Mouse (Mus musculus): Measurements from ENCODE around the gene Lcmt2. TPM values are rescaled to one million over a fixed set of nuclear protein-coding genes. Genes with fewer than 3 reads are reported as not detected.

Gene Lcmt2
- polyA plus RNA-seq, 1 experiment from 2014 or later = 14.9 TPM

DNA sequence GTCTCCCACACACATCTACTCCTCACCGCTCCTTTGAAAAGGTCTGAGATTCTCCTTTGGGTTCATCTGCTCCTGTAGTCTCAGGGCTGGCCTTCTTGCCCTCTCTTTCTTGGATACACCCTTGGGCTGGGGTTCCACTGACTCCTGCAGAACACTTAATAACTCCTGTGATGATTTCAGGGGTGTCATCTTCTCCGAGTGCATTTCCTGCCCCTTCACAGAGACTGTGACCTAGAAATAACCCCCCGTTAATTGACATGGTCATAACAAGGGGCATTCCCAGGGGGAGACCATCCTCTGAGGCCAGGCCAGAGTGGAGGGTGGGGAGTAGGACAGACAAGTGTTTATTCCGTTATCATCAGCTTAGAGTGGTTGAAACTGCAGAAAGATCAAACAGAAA lies 28.7 kb upstream of the Lcmt2 start:
- DNase-seq (ENCODE audit: low spot score) (no peak), ATAC-seq (ENCODE audit: low read depth) (no peak)
- peaks cover 34% of the 10 kb centered on the region for H3K36me3 ChIP-seq (ENCODE audit: control insufficient read depth, insufficient read depth, low read length)
- no peaks in the 10 kb centered on the region for H3K9me3 ChIP-seq (ENCODE audit: control insufficient read depth, low read length)
- peak overlapping the region; percentile 87 for H3K4me3 ChIP-seq (ENCODE audit: low read depth, low read length)
- WGBS = 46% methylated on average over 4 of the region's 4 CpGs
- H3K27ac ChIP-seq (replicated peaks; ENCODE audit: low read depth, low read length) = no peak overlapping the region
- H3K4me1 ChIP-seq (ENCODE audit: control insufficient read depth, insufficient read depth, low read length) = peaks cover 19% of the 10 kb centered on the region
- peak overlapping the region; percentile 86 for H3K9ac ChIP-seq (ENCODE audit: low read depth, low read length)
- H3K4me2 ChIP-seq (ENCODE audit: low read depth, low read length) = peak overlapping the region; percentile 78
- H3K27me3 ChIP-seq (replicated peaks; ENCODE audit: control insufficient read depth, insufficient read depth, low read length) = no peaks in the 10 kb centered on the region

DNA sequence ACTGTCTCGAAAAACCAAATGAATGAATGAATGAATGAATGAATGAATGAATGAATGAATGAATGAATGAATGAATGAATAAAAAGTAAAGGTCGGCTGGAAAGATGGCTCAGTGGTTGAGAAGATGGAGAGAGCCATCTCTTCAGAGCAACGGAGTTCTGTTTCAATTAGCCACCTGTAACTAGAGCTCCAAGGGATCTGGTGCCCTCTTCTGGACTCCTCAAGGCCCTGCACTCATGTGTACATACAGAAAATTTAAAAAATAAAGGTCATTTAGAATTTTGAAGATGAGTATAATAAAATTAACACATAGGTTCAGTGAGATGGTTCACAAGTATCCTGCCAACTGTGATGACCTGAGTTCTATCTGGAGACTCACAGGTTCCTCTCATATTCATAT lies 12.6 kb upstream of the Lcmt2 start:
- no peak for ATAC-seq (ENCODE audit: low read depth)
- Histone ChIP-seq H3K4me1 (ENCODE audit: control insufficient read depth, insufficient read depth, low read length) (no peaks in the 10 kb centered on the region), H3K27ac (replicated peaks; ENCODE audit: low read depth, low read length) (no peak overlapping the region), H3K4me3 (ENCODE audit: low read depth, low read length) (no peak overlapping the region), H3K4me2 (ENCODE audit: low read depth, low read length) (no peak overlapping the region), H3K36me3 (ENCODE audit: control insufficient read depth, insufficient read depth, low read length) (peaks cover 55% of the 10 kb centered on the region), H3K27me3 (replicated peaks; ENCODE audit: control insufficient read depth, insufficient read depth, low read length) (no peaks in the 10 kb centered on the region), H3K9ac (ENCODE audit: low read depth, low read length) (no peak overlapping the region), H3K9me3 (ENCODE audit: control insufficient read depth, low read length) (no peaks in the 10 kb centered on the region)
- WGBS = 89% methylated on average over 3 of the region's 3 CpGs
- no peak for DNase-seq (ENCODE audit: low spot score)

GRCm38 (mm10) chr2:121149679-121150078 lies 9.2 kb upstream of the Lcmt2 start:
- H3K4me2 ChIP-seq (ENCODE audit: low read depth, low read length) = no peak overlapping the region
- no peaks in the 10 kb centered on the region for H3K9me3 ChIP-seq (ENCODE audit: control insufficient read depth, low read length)
- H3K9ac ChIP-seq (ENCODE audit: low read depth, low read length) = no peak overlapping the region
- peaks cover 56% of the 10 kb centered on the region for H3K36me3 ChIP-seq (ENCODE audit: control insufficient read depth, insufficient read depth, low read length)
- WGBS = 78% methylated on average over 5 of the region's 5 CpGs
- H3K4me1 ChIP-seq (ENCODE audit: control insufficient read depth, insufficient read depth, low read length) = no peaks in the 10 kb centered on the region
- ATAC-seq (ENCODE audit: low read depth) (no peak), DNase-seq (ENCODE audit: low spot score) (no peak)
- no peak overlapping the region for H3K27ac ChIP-seq (replicated peaks; ENCODE audit: low read depth, low read length)
- no peak overlapping the region for H3K4me3 ChIP-seq (ENCODE audit: low read depth, low read length)
- no peaks in the 10 kb centered on the region for H3K27me3 ChIP-seq (replicated peaks; ENCODE audit: control insufficient read depth, insufficient read depth, low read length)

DNA sequence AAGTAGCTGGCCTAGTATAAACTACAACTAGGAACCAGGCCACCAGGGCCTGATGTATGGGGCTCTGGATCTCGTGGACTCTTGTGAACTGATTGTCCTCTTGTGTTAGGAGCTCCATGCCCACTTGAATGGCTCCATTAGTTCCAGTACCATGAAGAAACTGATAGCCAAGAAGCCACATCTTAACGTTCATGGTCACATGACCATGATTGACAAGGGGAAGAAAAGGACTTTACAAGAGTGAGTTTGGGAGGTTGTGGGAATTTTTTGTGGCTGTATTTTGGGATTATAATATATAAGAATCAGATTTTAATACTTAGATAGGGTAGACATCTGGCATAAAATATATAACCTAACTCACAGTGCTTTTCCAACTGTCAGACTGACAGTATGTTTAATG lies 2.0 kb upstream of the Lcmt2 start:
- Histone ChIP-seq H3K4me1 (ENCODE audit: control insufficient read depth, insufficient read depth, low read length) (peaks cover 14% of the 10 kb centered on the region), H3K9ac (ENCODE audit: low read depth, low read length) (no peak overlapping the region), H3K27me3 (replicated peaks; ENCODE audit: control insufficient read depth, insufficient read depth, low read length) (no peaks in the 10 kb centered on the region), H3K4me3 (ENCODE audit: low read depth, low read length) (no peak overlapping the region), H3K27ac (replicated peaks; ENCODE audit: low read depth, low read length) (no peak overlapping the region), H3K36me3 (ENCODE audit: control insufficient read depth, insufficient read depth, low read length) (peaks cover 46% of the 10 kb centered on the region), H3K4me2 (ENCODE audit: low read depth, low read length) (no peak overlapping the region), H3K9me3 (ENCODE audit: control insufficient read depth, low read length) (0 out of 2 replicates have a peak, but pooled peaks cover 8% of the 10 kb centered on the region)
- no peak for ATAC-seq (ENCODE audit: low read depth)
- DNase-seq (ENCODE audit: low spot score) = no peak
- WGBS = 74% methylated on average over 2 of the region's 2 CpGs

DNA sequence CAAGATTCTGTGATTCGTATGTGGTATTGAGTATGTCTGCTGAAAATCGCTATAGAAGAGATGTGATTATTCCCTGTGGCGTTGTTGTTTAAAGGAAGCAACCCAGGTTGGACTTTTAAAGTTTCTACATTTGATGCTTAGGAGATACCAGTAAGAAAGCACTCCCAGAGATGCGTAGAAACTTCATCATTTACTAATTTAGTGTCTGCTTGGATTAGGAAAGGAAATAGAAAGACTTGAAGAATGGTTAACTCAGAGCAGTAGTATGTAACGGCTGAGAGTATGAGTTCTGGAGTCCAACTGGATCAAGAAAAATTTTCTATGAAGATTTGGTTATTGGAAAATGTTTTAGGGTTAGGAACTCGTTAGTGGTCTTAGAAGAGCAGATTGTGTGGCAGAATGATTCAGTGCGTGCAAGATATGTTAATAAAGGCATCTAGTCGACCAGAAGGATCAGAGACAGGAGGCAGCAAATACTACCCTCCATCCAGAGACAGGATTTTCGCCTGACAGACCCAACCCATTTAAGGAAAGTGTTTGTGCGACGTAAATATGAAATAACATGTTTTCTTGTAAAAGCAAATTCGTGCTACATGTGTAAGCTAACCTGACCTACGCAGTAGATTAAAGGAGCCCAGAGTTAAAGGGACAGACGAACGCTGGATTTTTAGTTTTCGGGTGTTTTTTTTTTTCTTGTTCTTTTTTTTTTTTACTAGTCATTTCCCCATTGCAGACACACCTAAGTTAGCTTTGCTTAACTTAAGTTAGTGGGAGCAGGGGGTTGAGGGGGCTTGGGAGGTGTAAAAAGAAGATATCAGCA lies 973 bp upstream of the Lcmt2 start:
- Histone ChIP-seq H3K4me1 (ENCODE audit: control insufficient read depth, insufficient read depth, low read length) (peaks cover 14% of the 10 kb centered on the region), H3K4me3 (ENCODE audit: low read depth, low read length) (peak overlapping the region; percentile 72), H3K9me3 (ENCODE audit: control insufficient read depth, low read length) (0 out of 2 replicates have a peak, but pooled peaks cover 8% of the 10 kb centered on the region), H3K27ac (replicated peaks; ENCODE audit: low read depth, low read length) (peak overlapping the region; percentile 99), H3K9ac (ENCODE audit: low read depth, low read length) (peak overlapping the region; percentile 92), H3K36me3 (ENCODE audit: control insufficient read depth, insufficient read depth, low read length) (peaks cover 41% of the 10 kb centered on the region), H3K4me2 (ENCODE audit: low read depth, low read length) (peak overlapping the region; percentile 95), H3K27me3 (replicated peaks; ENCODE audit: control insufficient read depth, insufficient read depth, low read length) (no peaks in the 10 kb centered on the region)
- 68% methylated on average over 16 of the region's 16 CpGs for WGBS
- ATAC-seq (ENCODE audit: low read depth) (no peak), DNase-seq (ENCODE audit: low spot score) (no peak)

DNA sequence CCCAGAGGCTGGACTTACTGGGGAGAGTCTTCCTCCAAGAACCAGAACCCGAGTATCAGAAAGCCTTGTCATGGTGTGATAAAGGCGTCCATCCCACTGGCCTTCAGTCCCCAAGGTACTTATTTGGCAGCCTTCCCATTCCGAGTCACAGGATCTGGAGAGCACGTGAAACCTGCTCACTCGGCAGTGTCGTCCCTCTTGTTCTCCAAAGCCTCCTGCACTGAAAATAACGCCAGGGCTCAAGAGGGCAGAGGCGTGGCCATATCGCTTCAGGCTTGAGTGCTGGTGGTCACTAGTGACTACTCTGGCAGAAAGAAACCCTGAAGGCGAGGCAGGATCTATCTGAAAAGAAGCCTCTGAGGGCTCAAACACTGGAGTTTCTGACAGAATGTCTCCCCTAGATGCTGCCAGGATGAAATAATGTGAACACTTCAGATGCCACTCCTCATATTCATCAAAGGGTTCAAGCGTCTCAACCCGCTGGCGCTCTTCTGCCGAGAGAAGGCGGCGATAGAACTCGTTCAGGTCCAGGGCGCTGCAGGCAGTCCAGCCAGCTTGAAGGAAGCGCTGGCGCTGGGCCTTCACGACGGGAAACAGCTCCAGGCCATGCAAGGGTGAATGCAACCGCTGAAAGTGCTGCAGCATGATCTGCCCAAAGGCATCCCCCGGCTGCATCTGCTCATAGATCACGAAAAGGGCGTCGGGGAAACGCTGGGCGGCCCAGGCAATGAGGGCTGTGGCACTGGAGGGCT lies 1.0 kb downstream of the Lcmt2 start:
- DNase-seq (ENCODE audit: low spot score) (peak; percentile 45), ATAC-seq (ENCODE audit: low read depth) (0 out of 2 replicates have a peak, but pooled peaks have one; percentile 3)
- H3K4me1 ChIP-seq (ENCODE audit: control insufficient read depth, insufficient read depth, low read length) = peaks cover 14% of the 10 kb centered on the region
- H3K27ac ChIP-seq (replicated peaks; ENCODE audit: low read depth, low read length) = peak overlapping the region; percentile 99
- peaks cover 31% of the 10 kb centered on the region for H3K36me3 ChIP-seq (ENCODE audit: control insufficient read depth, insufficient read depth, low read length)
- H3K9ac ChIP-seq (ENCODE audit: low read depth, low read length) = peak overlapping the region; percentile 92
- peak overlapping the region; percentile 95 for H3K4me2 ChIP-seq (ENCODE audit: low read depth, low read length)
- H3K4me3 ChIP-seq (ENCODE audit: low read depth, low read length) = peak overlapping the region; percentile 72
- 0 out of 2 replicates have a peak, but pooled peaks cover 8% of the 10 kb centered on the region for H3K9me3 ChIP-seq (ENCODE audit: control insufficient read depth, low read length)
- WGBS = 55% methylated on average over 29 of the region's 29 CpGs
- no peaks in the 10 kb centered on the region for H3K27me3 ChIP-seq (replicated peaks; ENCODE audit: control insufficient read depth, insufficient read depth, low read length)

- Histone ChIP-seq H3K27me3 (replicated peaks; ENCODE audit: control insufficient read depth, insufficient read depth, low read length) (no peaks in the 10 kb centered on the region), H3K4me3 (ENCODE audit: low read depth, low read length) (no peak overlapping the region), H3K36me3 (ENCODE audit: control insufficient read depth, insufficient read depth, low read length) (peaks cover 17% of the 10 kb centered on the region; the same call in 1 of the 2 replicates), H3K4me2 (ENCODE audit: low read depth, low read length) (no peak overlapping the region), H3K9ac (ENCODE audit: low read depth, low read length) (no peak overlapping the region), H3K9me3 (ENCODE audit: control insufficient read depth, low read length) (0 out of 2 replicates have a peak, but pooled peaks cover 8% of the 10 kb centered on the region), H3K27ac (replicated peaks; ENCODE audit: low read depth, low read length) (no peak overlapping the region), H3K4me1 (ENCODE audit: control insufficient read depth, insufficient read depth, low read length) (peaks cover 14% of the 10 kb centered on the region)
- ATAC-seq (ENCODE audit: low read depth) = no peak
- over 99% methylated on average over 4 of the region's 4 CpGs for WGBS
- DNase-seq (ENCODE audit: low spot score) = no peak
These were observed 3.1 kb downstream of the Lcmt2 start for GRCm38 (mm10) chr2:121137371-121137770.

DNA sequence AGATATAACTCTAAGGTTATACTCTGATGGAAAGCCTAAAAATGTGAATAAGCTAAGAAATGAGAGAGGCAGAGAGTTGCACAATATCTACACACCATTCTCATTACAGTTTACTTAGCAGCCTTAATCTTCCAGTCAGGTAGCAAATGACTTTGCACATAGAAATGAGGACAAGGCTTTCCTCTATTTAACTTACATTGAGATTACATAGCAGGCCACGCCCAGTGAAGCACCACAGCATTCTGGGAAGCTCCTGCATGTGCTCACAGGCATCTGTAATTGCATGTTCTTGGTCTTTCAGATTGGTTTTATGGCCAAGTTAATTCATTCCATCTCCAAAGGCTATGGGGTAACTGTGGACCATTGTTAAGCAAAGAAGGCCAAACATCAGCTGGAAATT lies 7.6 kb downstream of the Lcmt2 start:
- Histone ChIP-seq H3K4me1 (ENCODE audit: control insufficient read depth, insufficient read depth, low read length) (no peaks in the 10 kb centered on the region; the same call in 1 of the 2 replicates), H3K27me3 (replicated peaks; ENCODE audit: control insufficient read depth, insufficient read depth, low read length) (no peaks in the 10 kb centered on the region), H3K27ac (replicated peaks; ENCODE audit: low read depth, low read length) (no peak overlapping the region), H3K36me3 (ENCODE audit: control insufficient read depth, insufficient read depth, low read length) (peaks cover 5% of the 10 kb centered on the region; the same call in 1 of the 2 replicates), H3K9ac (ENCODE audit: low read depth, low read length) (no peak overlapping the region), H3K9me3 (ENCODE audit: control insufficient read depth, low read length) (no peaks in the 10 kb centered on the region), H3K4me3 (ENCODE audit: low read depth, low read length) (no peak overlapping the region), H3K4me2 (ENCODE audit: low read depth, low read length) (no peak overlapping the region)
- WGBS = 90% methylated on average over 1 of the region's 1 CpGs
- ATAC-seq (ENCODE audit: low read depth) (no peak), DNase-seq (ENCODE audit: low spot score) (no peak)
